Mouse (Mus musculus) kidney, embryonic 16.5 days (tissue): ENCODE data around the gene Cd151. TPM values are rescaled to one million over a fixed set of nuclear protein-coding genes. Genes with fewer than 3 reads are reported as not detected.
A peak's percentile ranks its signal among the peaks of the same experiment; 100 is the strongest.

Experiments
- ATAC-seq: fragments of 200-750 bp; cut with Nextera tagmentation; 2 replicates; pipeline ENCODE4 v1.8.0; 2017; ENCODE audit warnings: moderate TSS enrichment; ENCODE audit not compliant: low FRiP score, low TSS enrichment
- H3K27ac ChIP-seq: fragments of 300-500 bp; sonication (generic); 2 replicates; pipeline ENCODE4 v1.5.1; 2014; ENCODE audit warnings: low read length
- H3K27me3 ChIP-seq: fragments of 300-500 bp; sonication (generic); 2 replicates; pipeline ENCODE4 v1.6.1; 2014; ENCODE audit warnings: low read length, control low read depth, mixed read lengths; ENCODE audit not compliant: insufficient read depth
- H3K36me3 ChIP-seq: fragments of 300-500 bp; sonication (generic); 2 replicates; pipeline ENCODE4 v1.6.1; 2014; ENCODE audit warnings: low read length, control low read depth, mixed read lengths; ENCODE audit not compliant: insufficient read depth
- H3K4me1 ChIP-seq: fragments of 300-500 bp; sonication (generic); 2 replicates; pipeline ENCODE4 v1.6.1; 2014; ENCODE audit warnings: low read length, control low read depth, mixed read lengths; ENCODE audit not compliant: insufficient read depth
- H3K4me2 ChIP-seq: fragments of 300-500 bp; sonication (generic); replicated peaks from 2 replicates; pipeline ENCODE4 v1.6.1; 2014; ENCODE audit warnings: low read depth, low read length
- H3K4me3 ChIP-seq: fragments of 300-500 bp; sonication (generic); 2 replicates; pipeline ENCODE4 v1.5.1; 2014; ENCODE audit warnings: mild to moderate bottlenecking, low read length
- H3K9ac ChIP-seq: fragments of 300-500 bp; sonication (generic); replicated peaks from 2 replicates; pipeline ENCODE4 v1.6.1; 2014; ENCODE audit warnings: low read length
- H3K9me3 ChIP-seq: fragments of 300-500 bp; sonication (generic); 2 replicates; pipeline ENCODE4 v1.6.1; 2016; ENCODE audit warnings: low read length, control low read depth
- WGBS: fragments of 180-500 bp; shearing (Covaris S2); extraction: QIAGEN DNeasy Blood & Tissue Kit; methylation state at CpG from one replicate; pipeline ENCODE4 v1.1.7; 2014; 5-methylcytosine and 5-hydroxymethylcytosine counted together
- polyA plus RNA-seq: library from polyadenylated mRNA; unstranded; fragments of >200 nt; fragmentation: Nextera tagmentation; extraction: Ambion mirVana; gene quantifications from 2 replicates; pipeline ENCODE4 v1.2.1, GENCODE M21; 2015

Gene Cd151
- polyA plus RNA-seq, 1 experiment from 2014 or later = 54.3 TPM

- Histone ChIP-seq H3K27me3 (peaks cover 34% of the 10 kb centered on the region), H3K4me1 (peaks cover 64% of the 10 kb centered on the region), H3K4me3 (peak overlapping the region; percentile 32), H3K9ac (peak overlapping the region; percentile 43), H3K36me3 (peaks cover 3% of the 10 kb centered on the region; the same call in 1 of the 2 replicates), H3K9me3 (no peaks in the 10 kb centered on the region), H3K27ac (no peak overlapping the region), H3K4me2 (peak overlapping the region; percentile 51)
- ATAC-seq = no peak
- WGBS = 9% methylated on average over 37 of the region's 38 CpGs
These were observed 2.5 kb upstream of the Cd151 start for GRCm38 (mm10) chr7:141464603-141465201.

GRCm38 (mm10) chr7:141465388-141466044 lies 1.7 kb upstream of the Cd151 start:
- no peak overlapping the region for H3K27ac ChIP-seq
- WGBS = 43% methylated on average over 8 of the region's 10 CpGs
- H3K36me3 ChIP-seq = peaks cover 11% of the 10 kb centered on the region
- peaks cover 66% of the 10 kb centered on the region for H3K4me1 ChIP-seq
- H3K4me3 ChIP-seq = no peak overlapping the region
- ATAC-seq = no peak
- H3K9ac ChIP-seq = 0 out of 2 replicates have a peak overlapping the region, but pooled peaks have one; percentile 47
- H3K9me3 ChIP-seq = no peaks in the 10 kb centered on the region
- H3K27me3 ChIP-seq = peaks cover 34% of the 10 kb centered on the region
- peak overlapping the region; percentile 51 for H3K4me2 ChIP-seq

- WGBS = 63% methylated on average over 7 of the region's 7 CpGs
- no peak for ATAC-seq
- H3K27ac ChIP-seq = no peak overlapping the region
These were observed 1.2 kb upstream of the Cd151 start for GRCm38 (mm10) chr7:141466045-141466394.

GRCm38 (mm10) chr7:141466607-141467148 lies 514 bp upstream of the Cd151 start:
- Histone ChIP-seq H3K9ac (peak overlapping the region; percentile 90), H3K4me1 (peaks cover 59% of the 10 kb centered on the region), H3K9me3 (no peaks in the 10 kb centered on the region), H3K4me2 (peak overlapping the region; percentile 92), H3K27me3 (peaks cover 34% of the 10 kb centered on the region), H3K27ac (peak overlapping the region; percentile 97), H3K4me3 (peak overlapping the region; percentile 85), H3K36me3 (peaks cover 22% of the 10 kb centered on the region)
- ATAC-seq = no peak
- 52% methylated on average over 10 of the region's 10 CpGs for WGBS

More at GRCm38 (mm10) chr7:141466045-141466394, 1.2 kb upstream of the Cd151 start:
- H3K9ac ChIP-seq = no peak overlapping the region
- no peak overlapping the region for H3K4me2 ChIP-seq
- H3K27me3 ChIP-seq = peaks cover 34% of the 10 kb centered on the region
- peaks cover 64% of the 10 kb centered on the region for H3K4me1 ChIP-seq
- H3K4me3 ChIP-seq = no peak overlapping the region
- H3K9me3 ChIP-seq = no peaks in the 10 kb centered on the region
- H3K36me3 ChIP-seq = peaks cover 16% of the 10 kb centered on the region

GRCm38 (mm10) chr7:141468164-141468521 lies 951 bp downstream of the Cd151 start:
- H3K4me1 ChIP-seq = peaks cover 50% of the 10 kb centered on the region
- peaks cover 23% of the 10 kb centered on the region for H3K27me3 ChIP-seq
- peaks cover 26% of the 10 kb centered on the region for H3K36me3 ChIP-seq
- H3K27ac ChIP-seq = peak overlapping the region; percentile 97
- H3K4me2 ChIP-seq = peak overlapping the region; percentile 92
- WGBS = 4% methylated on average over 5 of the region's 5 CpGs
- no peak for ATAC-seq
- H3K9me3 ChIP-seq = no peaks in the 10 kb centered on the region
- H3K9ac ChIP-seq = peak overlapping the region; percentile 90
- peak overlapping the region; percentile 85 for H3K4me3 ChIP-seq

- H3K36me3 ChIP-seq = peaks cover 26% of the 10 kb centered on the region
- peak overlapping the region; percentile 97 for H3K27ac ChIP-seq
- H3K4me1 ChIP-seq = peaks cover 52% of the 10 kb centered on the region
- WGBS = 10% methylated on average over 8 of the region's 8 CpGs
- H3K27me3 ChIP-seq = peaks cover 18% of the 10 kb centered on the region
- H3K4me3 ChIP-seq = peak overlapping the region; percentile 85
- ATAC-seq = peak; percentile 78
- no peaks in the 10 kb centered on the region for H3K9me3 ChIP-seq
- peak overlapping the region; percentile 92 for H3K4me2 ChIP-seq
- peak overlapping the region; percentile 90 for H3K9ac ChIP-seq
These were observed 1.5 kb downstream of the Cd151 start for GRCm38 (mm10) chr7:141468522-141469211.

GRCm38 (mm10) chr7:141469352-141469751 lies 2.2 kb downstream of the Cd151 start:
- 51% methylated on average over 6 of the region's 6 CpGs for WGBS
- Histone ChIP-seq H3K4me2 (peak overlapping the region; percentile 92), H3K36me3 (peaks cover 26% of the 10 kb centered on the region), H3K27ac (peak overlapping the region; percentile 97), H3K9ac (peak overlapping the region; percentile 90), H3K4me3 (peak overlapping the region; percentile 85; the same call in 1 of the 2 replicates), H3K4me1 (peaks cover 53% of the 10 kb centered on the region), H3K27me3 (peaks cover 11% of the 10 kb centered on the region), H3K9me3 (no peaks in the 10 kb centered on the region)
- ATAC-seq = no peak

GRCm38 (mm10) chr7:141469901-141470636 lies 2.9 kb downstream of the Cd151 start:
- Histone ChIP-seq H3K4me3 (no peak overlapping the region), H3K4me1 (peaks cover 46% of the 10 kb centered on the region), H3K36me3 (peaks cover 26% of the 10 kb centered on the region), H3K27me3 (0 out of 2 replicates have a peak, but pooled peaks cover 5% of the 10 kb centered on the region), H3K4me2 (no peak overlapping the region), H3K27ac (peak overlapping the region; percentile 97), H3K9ac (0 out of 2 replicates have a peak overlapping the region, but pooled peaks have one; percentile 90), H3K9me3 (no peaks in the 10 kb centered on the region)
- 88% methylated on average over 18 of the region's 18 CpGs for WGBS
- ATAC-seq = no peak

- no peak overlapping the region for H3K9ac ChIP-seq
- H3K36me3 ChIP-seq = peaks cover 26% of the 10 kb centered on the region
- H3K27me3 ChIP-seq = no peaks in the 10 kb centered on the region
- H3K4me1 ChIP-seq = peaks cover 42% of the 10 kb centered on the region
- H3K27ac ChIP-seq = no peak overlapping the region
- no peak overlapping the region for H3K4me3 ChIP-seq
- 91% methylated on average over 10 of the region's 10 CpGs for WGBS
- H3K9me3 ChIP-seq = no peaks in the 10 kb centered on the region
- no peak overlapping the region for H3K4me2 ChIP-seq
- no peak for ATAC-seq
These were observed 3.4 kb downstream of the Cd151 start for GRCm38 (mm10) chr7:141470637-141470944.
